Mouse (Mus musculus) megakaryocyte, adult 5-6 weeks (primary cell): ENCODE measurements around the gene Arhgef38. TPM values are rescaled to one million over a fixed set of nuclear protein-coding genes. Genes with fewer than 3 reads are reported as not detected.

Source experiments
- ATAC-seq: 2 replicates; pipeline ENCODE4 v1.8.0; 2016; ENCODE audit warnings: mild to moderate bottlenecking, inconsistent platforms; ENCODE audit not compliant: poor library complexity, severe bottlenecking
- total RNA-seq, 2 experiments: library from RNA; stranded (forward) in 1 of 2; stranded (reverse) in 1 of 2; fragments of 153-499, 151-499 nt in 1 of 2; fragments of 221-1000, 200-1000 nt in 1 of 2; gene quantifications; 2 replicates each; pipeline versions ENCODE4 v1.2.3 to v1.2.4; 2015 to 2017

Gene Arhgef38
- total RNA-seq, 2 experiments from 2014 or later = not detected

DNA sequence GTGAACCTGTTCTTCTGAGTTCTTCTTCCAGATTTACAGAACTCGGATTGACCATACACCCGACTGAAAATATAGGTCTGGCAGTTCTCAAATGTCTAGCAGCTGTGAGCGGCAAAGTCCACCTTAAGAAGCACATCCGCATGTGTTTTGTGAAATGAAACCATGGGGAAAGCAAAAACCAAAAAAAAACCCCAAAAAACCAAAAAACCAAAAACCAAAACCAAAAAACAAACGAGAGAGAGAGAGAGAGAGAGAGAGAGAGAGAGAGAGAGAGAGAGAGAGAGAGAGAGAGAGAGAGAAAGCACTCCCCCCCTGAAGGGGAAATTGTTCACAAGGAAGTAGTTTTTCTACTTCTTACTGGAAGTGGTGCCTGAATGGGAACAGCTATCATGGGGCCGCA is 67.2 kb downstream of the Arhgef38 start:
- ATAC-seq = no peak

DNA sequence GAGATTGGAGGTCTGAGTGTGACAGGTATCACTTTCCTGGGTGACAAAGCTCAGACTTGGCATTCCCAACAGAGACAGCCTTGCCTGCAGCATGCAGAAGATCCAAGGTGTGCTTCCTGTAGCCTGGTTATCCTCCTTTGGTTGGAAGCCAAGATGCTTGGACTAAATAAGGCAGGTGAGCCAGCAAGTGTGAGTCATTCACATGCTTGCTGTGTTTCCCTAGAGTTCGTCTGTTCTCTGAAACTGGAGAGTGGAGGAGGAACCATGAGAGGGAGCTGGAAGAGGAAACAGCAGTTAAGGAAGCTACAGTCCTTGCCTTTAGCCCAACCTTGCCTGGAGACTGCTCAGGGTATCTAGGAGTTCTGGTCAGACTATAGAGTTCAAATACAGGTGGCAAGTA is 69.6 kb downstream of the Arhgef38 start:
- no peak for ATAC-seq

DNA sequence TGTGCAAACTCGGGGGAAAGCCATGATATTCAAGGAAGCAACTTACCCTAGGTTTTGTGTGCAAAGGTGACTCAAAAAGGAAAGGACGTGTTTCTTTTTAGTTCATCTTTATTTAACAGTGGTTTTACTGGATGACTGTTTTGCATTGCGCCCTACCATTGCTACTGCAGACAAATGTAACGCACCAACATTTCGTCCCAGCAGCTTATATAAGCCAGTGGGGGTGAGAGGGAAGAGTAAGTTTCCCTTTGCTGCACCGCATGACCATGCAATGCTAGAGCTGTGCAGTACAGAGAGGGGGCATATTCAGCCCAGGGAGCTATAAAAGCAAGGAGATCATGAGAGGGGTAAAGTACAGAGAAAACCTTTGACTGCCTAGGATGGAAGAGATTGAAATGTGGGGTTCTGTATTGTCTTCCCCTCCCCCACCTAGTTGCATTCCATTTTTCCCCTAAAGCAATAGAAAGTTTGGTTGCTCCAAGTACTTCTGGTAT is 70.8 kb downstream of the Arhgef38 start:
- no peak for ATAC-seq

- ATAC-seq = no peak
These were observed 71.6 kb downstream of the Arhgef38 start for GRCm38 (mm10) chr3:133163174-133163573.

GRCm38 (mm10) chr3:133161407-133161806 is 73.3 kb downstream of the Arhgef38 start:
- ATAC-seq = no peak

DNA sequence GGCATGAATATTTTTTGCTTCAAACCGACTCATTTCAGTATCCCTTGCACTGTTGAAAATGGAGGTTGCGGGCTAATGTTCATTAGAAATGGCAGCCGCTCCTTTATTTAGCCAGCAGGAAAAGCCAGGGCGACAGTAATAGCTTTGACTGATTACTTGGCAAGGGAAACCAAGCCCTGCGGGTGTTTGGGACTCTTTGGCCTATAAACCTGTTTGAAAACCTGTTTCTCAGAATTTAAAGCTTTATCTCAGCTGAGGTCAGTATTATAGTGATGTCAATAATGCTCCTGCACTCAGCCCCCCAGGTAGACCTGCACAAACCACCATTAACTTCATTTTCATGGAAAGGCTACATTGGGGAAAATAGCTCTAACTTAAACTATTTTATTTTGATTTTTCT is 76.5 kb downstream of the Arhgef38 start:
- no peak for ATAC-seq

DNA sequence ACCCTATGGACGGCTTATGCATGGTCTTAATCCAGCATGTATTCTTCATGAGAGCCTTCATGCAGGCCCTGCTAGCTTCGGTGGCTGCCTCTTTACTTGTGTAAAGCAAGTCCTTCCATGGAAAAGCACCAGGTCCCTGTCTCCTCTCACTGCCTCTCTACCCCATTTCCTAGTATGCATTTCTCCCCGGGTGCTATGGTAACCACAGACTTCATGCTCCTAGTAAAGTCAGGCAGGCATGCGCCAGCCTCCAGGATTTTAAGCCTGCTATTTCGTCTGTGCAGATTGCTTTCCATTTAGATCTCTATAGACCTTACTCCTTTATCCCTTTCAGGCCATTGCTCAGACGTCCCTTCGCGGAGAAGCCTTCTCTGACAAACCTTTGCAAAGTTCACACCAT is 80.1 kb downstream of the Arhgef38 start:
- ATAC-seq = no peak

DNA sequence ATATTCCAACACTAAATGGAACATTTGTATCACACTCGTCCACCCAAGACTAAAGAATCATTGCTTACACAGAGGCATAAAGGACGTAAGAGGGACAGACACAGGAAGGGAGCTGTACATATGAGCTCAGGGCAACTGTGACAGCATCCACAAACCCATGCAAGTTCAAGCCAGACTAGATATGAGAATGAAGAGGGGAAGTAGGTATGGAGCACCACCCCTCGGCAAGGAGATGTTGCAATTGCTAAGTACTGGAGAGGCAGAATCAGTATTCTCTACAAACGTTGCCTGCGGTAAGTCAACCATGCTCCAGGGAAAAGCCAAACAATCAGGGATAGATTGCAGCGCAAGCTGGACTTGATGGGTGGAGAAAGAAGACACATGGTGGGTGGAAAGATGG is 81.1 kb downstream of the Arhgef38 start:
- ATAC-seq = peak; percentile 85

- no peak for ATAC-seq
These were observed 81.9 kb downstream of the Arhgef38 start for GRCm38 (mm10) chr3:133152831-133153230.

DNA sequence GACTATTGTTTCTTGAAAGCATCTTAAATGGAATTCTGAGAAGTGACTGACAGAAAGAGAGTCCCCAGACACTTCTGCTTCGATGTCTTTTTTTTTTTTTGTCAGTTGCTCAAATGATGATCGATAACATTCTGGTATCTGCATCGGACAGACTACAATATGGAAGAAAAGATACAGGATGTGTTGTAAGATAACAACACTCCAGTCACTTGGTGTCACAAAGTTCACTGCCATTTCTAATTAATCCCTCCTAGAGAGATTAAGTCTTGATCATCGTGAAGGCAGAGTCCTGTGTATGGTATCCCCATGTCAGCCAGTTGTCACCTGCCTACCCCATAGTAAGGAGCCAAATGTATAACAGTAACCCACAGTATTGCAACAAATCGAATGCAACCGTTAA is 83.1 kb downstream of the Arhgef38 start:
- no peak for ATAC-seq

DNA sequence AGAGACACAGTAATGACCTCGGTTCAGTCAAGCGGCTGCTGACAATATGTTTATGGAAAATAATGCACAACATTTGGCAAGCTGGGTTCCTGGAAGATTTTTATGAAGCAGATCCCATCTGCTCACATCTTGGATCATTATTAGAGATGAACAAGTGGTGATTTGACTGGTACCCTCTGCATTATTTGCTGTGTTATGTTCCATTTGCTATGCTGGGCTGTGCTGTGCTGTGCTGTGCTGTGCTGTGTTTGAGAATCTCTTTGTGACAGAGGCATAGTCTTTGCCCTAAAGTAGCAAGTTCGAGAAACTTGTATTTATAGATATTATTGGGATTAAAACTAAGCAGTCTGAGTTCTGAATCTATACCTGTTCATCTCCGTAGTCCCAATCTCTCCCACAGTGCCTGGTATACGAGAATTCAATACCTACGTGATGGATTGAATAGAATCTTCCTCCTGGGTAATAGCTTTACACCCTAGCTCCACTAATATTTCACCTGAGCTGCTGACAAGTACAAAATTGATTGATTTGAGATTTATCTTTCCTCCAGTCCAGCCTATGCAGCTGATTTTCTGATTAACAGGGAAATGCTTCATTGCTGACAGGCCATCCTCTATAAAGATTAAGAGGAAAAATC is 90.1 kb downstream of the Arhgef38 start:
- no peak for ATAC-seq

GRCm38 (mm10) chr3:133141877-133142276 is 92.9 kb downstream of the Arhgef38 start:
- no peak for ATAC-seq

DNA sequence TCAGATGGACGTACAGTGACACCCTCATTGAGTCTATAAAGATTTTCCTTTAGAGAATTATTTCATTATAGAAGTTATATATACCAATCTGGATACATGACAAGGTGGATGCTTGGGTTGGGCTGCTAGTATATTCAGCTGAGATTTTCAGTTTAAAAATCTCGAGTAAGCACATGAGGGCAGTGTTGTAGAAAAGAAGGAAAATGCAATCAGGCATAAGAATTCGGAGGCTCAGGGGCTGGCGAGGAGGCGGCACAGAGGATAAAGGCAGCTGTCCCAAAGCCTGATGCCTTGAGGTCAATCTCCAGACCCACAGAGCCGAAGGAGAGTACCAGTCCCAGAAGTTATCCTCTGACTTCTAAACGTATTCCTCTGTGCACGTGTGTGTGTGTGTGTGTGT is 102.1 kb downstream of the Arhgef38 start:
- ATAC-seq = no peak

DNA sequence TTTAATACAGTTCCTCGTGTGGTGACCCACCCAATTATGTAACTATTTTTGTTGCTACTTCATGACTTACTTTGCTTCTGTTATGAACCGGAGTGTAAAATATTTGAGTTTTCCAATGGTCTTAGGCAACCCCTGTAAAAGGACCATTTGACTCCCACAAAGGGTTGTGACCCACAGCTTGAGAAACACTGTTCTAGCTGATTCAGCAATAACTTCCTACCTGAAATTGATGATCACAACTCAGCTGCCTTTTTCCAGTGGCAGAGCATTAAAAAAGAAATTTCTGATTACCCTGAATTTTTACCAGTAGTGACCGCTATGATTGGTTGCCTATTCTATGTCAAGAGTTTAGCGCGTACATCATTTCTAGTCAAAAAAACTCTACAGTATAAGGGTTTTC is 103.4 kb downstream of the Arhgef38 start:
- no peak for ATAC-seq

DNA sequence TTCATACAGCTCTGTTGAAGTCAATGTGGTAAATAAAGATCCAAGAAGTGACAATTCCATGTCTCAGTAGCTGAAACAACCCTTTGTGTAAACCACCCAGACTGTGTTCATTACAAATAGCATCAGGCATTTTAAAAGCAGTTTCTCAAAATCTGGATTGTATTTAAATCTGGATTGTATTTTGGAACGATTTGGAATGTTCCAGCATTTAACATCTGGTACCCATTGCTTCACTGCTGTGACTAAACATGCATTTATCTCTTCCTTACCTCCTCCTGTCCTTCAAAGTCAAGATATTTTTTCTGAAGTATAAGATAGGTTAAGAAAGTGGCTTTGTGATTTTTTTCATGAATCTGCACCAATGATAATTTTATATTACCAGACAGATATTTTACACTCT is 121.5 kb downstream of the Arhgef38 start:
- ATAC-seq = no peak

- peak; percentile 92 for ATAC-seq
These were observed 123.0 kb downstream of the Arhgef38 start for GRCm38 (mm10) chr3:133111741-133112140.

- no peak for ATAC-seq
These were observed 124.9 kb downstream of the Arhgef38 start for GRCm38 (mm10) chr3:133109844-133110243.

DNA sequence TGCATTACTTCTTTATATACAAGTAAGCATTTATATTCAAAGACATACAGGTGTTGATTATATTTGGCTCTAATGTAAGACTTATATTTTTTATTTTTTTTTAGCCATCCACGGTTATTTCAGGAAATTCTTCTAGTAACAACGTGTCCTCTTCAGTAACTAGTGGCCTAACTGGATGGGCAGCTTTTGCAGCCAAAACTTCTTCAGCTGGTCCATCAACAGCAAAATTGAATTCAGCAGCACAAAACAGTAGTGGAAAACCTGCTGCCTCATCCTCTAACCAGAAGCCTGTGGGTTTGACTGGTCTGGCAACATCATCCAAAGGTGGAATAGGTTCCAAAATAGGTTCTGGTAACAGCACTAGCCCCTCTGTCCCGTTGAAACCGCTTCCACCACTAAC is 126.0 kb downstream of the Arhgef38 start:
- ATAC-seq = no peak

GRCm38 (mm10) chr3:133104436-133104835 is 130.3 kb downstream of the Arhgef38 start:
- ATAC-seq = no peak

GRCm38 (mm10) chr3:133103768-133104167 is 131.0 kb downstream of the Arhgef38 start:
- no peak for ATAC-seq

DNA sequence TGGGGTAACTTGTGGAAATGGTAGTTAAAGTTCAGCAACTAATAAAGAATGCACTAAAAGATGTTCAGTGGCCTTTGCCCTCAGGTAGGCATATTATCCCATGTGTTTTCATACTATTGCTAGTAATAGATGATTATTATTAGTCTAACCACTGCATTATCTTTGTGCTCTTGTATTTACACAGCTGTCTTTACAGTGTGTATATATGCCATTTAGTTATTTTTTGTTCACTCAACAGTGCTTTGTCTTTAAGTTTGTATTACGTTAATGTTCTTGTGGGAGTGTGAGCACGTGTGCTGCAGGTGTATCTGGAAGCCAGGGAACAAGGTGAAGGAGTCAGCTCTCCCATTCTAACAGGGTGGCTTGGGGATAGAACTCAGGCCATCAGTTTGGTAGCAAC is 135.8 kb downstream of the Arhgef38 start:
- ATAC-seq = no peak

- no peak for ATAC-seq
These were observed 136.4 kb downstream of the Arhgef38 start for GRCm38 (mm10) chr3:133098336-133098735.

GRCm38 (mm10) chr3:133097936-133098335 is 136.8 kb downstream of the Arhgef38 start:
- no peak for ATAC-seq
